Mouse (Mus musculus): ENCODE measurements around the gene Map4k1. TPM values are rescaled to one million over a fixed set of nuclear protein-coding genes. Genes with fewer than 3 reads are reported as not detected.

Map4k1 gene
- polyA plus RNA-seq, 1 experiment from 2014 or later = 10.4 TPM

- Histone ChIP-seq H3K27me3 (ENCODE audit: control insufficient read depth, insufficient read depth, low read length) (no peaks in the 10 kb centered on the region), H3K4me2 (replicated peaks) (no peak overlapping the region), H3K9me3 (ENCODE audit: control insufficient read depth, low read length) (no peaks in the 10 kb centered on the region), H3K9ac (no peak overlapping the region), H3K4me3 (replicated peaks; ENCODE audit: low read length) (no peak overlapping the region), H3K36me3 (replicated peaks; ENCODE audit: control insufficient read depth, insufficient read depth) (no peaks in the 10 kb centered on the region), H3K27ac (no peak overlapping the region), H3K4me1 (replicated peaks; ENCODE audit: control insufficient read depth, insufficient read depth, low read length) (no peaks in the 10 kb centered on the region)
- DNase-seq (ENCODE audit: low spot score) = no peak
- 78% methylated on average over 9 of the region's 9 CpGs for WGBS
- no peak for ATAC-seq (ENCODE audit: low FRiP score)
Observed at GRCm38 (mm10) chr7:29007224-29008101, 25.6 kb downstream of the Map4k1 start.

GRCm38 (mm10) chr7:29008171-29008570 is 26.3 kb downstream of the Map4k1 start:
- Histone ChIP-seq H3K4me1 (replicated peaks; ENCODE audit: control insufficient read depth, insufficient read depth, low read length) (no peaks in the 10 kb centered on the region), H3K4me2 (replicated peaks) (no peak overlapping the region), H3K36me3 (replicated peaks; ENCODE audit: control insufficient read depth, insufficient read depth) (no peaks in the 10 kb centered on the region), H3K9ac (no peak overlapping the region), H3K27me3 (ENCODE audit: control insufficient read depth, insufficient read depth, low read length) (no peaks in the 10 kb centered on the region), H3K27ac (no peak overlapping the region), H3K4me3 (replicated peaks; ENCODE audit: low read length) (no peak overlapping the region), H3K9me3 (ENCODE audit: control insufficient read depth, low read length) (no peaks in the 10 kb centered on the region)
- no peak for DNase-seq (ENCODE audit: low spot score)
- ATAC-seq (ENCODE audit: low FRiP score) = no peak
- WGBS = 93% methylated on average over 10 of the region's 10 CpGs

GRCm38 (mm10) chr7:29008714-29009113 is 26.9 kb downstream of the Map4k1 start:
- ATAC-seq (ENCODE audit: low FRiP score) = no peak
- no peak overlapping the region for H3K27ac ChIP-seq
- DNase-seq (ENCODE audit: low spot score) = no peak
- H3K4me3 ChIP-seq (replicated peaks; ENCODE audit: low read length) = no peak overlapping the region
- H3K4me2 ChIP-seq (replicated peaks) = no peak overlapping the region
- no peaks in the 10 kb centered on the region for H3K27me3 ChIP-seq (ENCODE audit: control insufficient read depth, insufficient read depth, low read length)
- H3K9ac ChIP-seq = no peak overlapping the region
- WGBS = 79% methylated on average over 9 of the region's 9 CpGs
- no peaks in the 10 kb centered on the region for H3K36me3 ChIP-seq (replicated peaks; ENCODE audit: control insufficient read depth, insufficient read depth)
- no peaks in the 10 kb centered on the region for H3K9me3 ChIP-seq (ENCODE audit: control insufficient read depth, low read length)
- no peaks in the 10 kb centered on the region for H3K4me1 ChIP-seq (replicated peaks; ENCODE audit: control insufficient read depth, insufficient read depth, low read length)

- no peak overlapping the region for H3K4me2 ChIP-seq (replicated peaks)
- no peak overlapping the region for H3K4me3 ChIP-seq (replicated peaks; ENCODE audit: low read length)
- no peaks in the 10 kb centered on the region for H3K36me3 ChIP-seq (replicated peaks; ENCODE audit: control insufficient read depth, insufficient read depth)
- 0 out of 2 replicates have a peak, but pooled peaks cover 6% of the 10 kb centered on the region for H3K4me1 ChIP-seq (replicated peaks; ENCODE audit: control insufficient read depth, insufficient read depth, low read length)
- no peak overlapping the region for H3K27ac ChIP-seq
- no peak overlapping the region for H3K9ac ChIP-seq
- peaks cover 26% of the 10 kb centered on the region for H3K27me3 ChIP-seq (ENCODE audit: control insufficient read depth, insufficient read depth, low read length)
- H3K9me3 ChIP-seq (ENCODE audit: control insufficient read depth, low read length) = no peaks in the 10 kb centered on the region
- DNase-seq (ENCODE audit: low spot score) (no peak), ATAC-seq (ENCODE audit: low FRiP score) (no peak)
- WGBS = 100% methylated on average over 1 of the region's 1 CpGs
Observed at GRCm38 (mm10) chr7:29014984-29015383, 33.1 kb downstream of the Map4k1 start.

GRCm38 (mm10) chr7:29016440-29016839 is 34.6 kb downstream of the Map4k1 start:
- Histone ChIP-seq H3K36me3 (replicated peaks; ENCODE audit: control insufficient read depth, insufficient read depth) (no peaks in the 10 kb centered on the region), H3K4me2 (replicated peaks) (no peak overlapping the region), H3K9ac (no peak overlapping the region), H3K27me3 (ENCODE audit: control insufficient read depth, insufficient read depth, low read length) (peaks cover 40% of the 10 kb centered on the region), H3K9me3 (ENCODE audit: control insufficient read depth, low read length) (no peaks in the 10 kb centered on the region), H3K4me3 (replicated peaks; ENCODE audit: low read length) (no peak overlapping the region), H3K27ac (no peak overlapping the region), H3K4me1 (replicated peaks; ENCODE audit: control insufficient read depth, insufficient read depth, low read length) (0 out of 2 replicates have a peak, but pooled peaks cover 6% of the 10 kb centered on the region)
- WGBS = 86% methylated on average over 7 of the region's 7 CpGs
- ATAC-seq (ENCODE audit: low FRiP score) (no peak), DNase-seq (ENCODE audit: low spot score) (no peak)

- H3K27me3 ChIP-seq (ENCODE audit: control insufficient read depth, insufficient read depth, low read length) = peaks cover 41% of the 10 kb centered on the region
- no peak for DNase-seq (ENCODE audit: low spot score)
Observed at GRCm38 (mm10) chr7:29017222-29017621, 35.4 kb downstream of the Map4k1 start.

GRCm38 (mm10) chr7:29019447-29020220 is 37.8 kb downstream of the Map4k1 start:
- no peak for DNase-seq (ENCODE audit: low spot score)
- H3K27me3 ChIP-seq (ENCODE audit: control insufficient read depth, insufficient read depth, low read length) = peaks cover 41% of the 10 kb centered on the region
- 4% methylated on average over 82 of the region's 88 CpGs for WGBS
- no peaks in the 10 kb centered on the region for H3K9me3 ChIP-seq (ENCODE audit: control insufficient read depth, low read length)
- 0 out of 2 replicates have a peak, but pooled peaks cover 6% of the 10 kb centered on the region for H3K4me1 ChIP-seq (replicated peaks; ENCODE audit: control insufficient read depth, insufficient read depth, low read length)
- H3K36me3 ChIP-seq (replicated peaks; ENCODE audit: control insufficient read depth, insufficient read depth) = no peaks in the 10 kb centered on the region
- no peak for ATAC-seq (ENCODE audit: low FRiP score)
- H3K9ac ChIP-seq = peak overlapping the region; percentile 55
- peak overlapping the region; percentile 37 for H3K4me3 ChIP-seq (replicated peaks; ENCODE audit: low read length)
- H3K27ac ChIP-seq = no peak overlapping the region
- peak overlapping the region; percentile 56 for H3K4me2 ChIP-seq (replicated peaks)

More at GRCm38 (mm10) chr7:29017222-29017621, 35.4 kb downstream of the Map4k1 start:
- ATAC-seq (ENCODE audit: low FRiP score) = no peak
- H3K9me3 ChIP-seq (ENCODE audit: control insufficient read depth, low read length) = no peaks in the 10 kb centered on the region
- WGBS = 84% methylated on average over 7 of the region's 7 CpGs
- no peak overlapping the region for H3K4me2 ChIP-seq (replicated peaks)
- no peak overlapping the region for H3K9ac ChIP-seq
- H3K36me3 ChIP-seq (replicated peaks; ENCODE audit: control insufficient read depth, insufficient read depth) = no peaks in the 10 kb centered on the region
- no peak overlapping the region for H3K27ac ChIP-seq
- H3K4me3 ChIP-seq (replicated peaks; ENCODE audit: low read length) = no peak overlapping the region
- H3K4me1 ChIP-seq (replicated peaks; ENCODE audit: control insufficient read depth, insufficient read depth, low read length) = 0 out of 2 replicates have a peak, but pooled peaks cover 6% of the 10 kb centered on the region

- no peak overlapping the region for H3K27ac ChIP-seq
- H3K9ac ChIP-seq = no peak overlapping the region
- H3K4me2 ChIP-seq (replicated peaks) = no peak overlapping the region
- no peaks in the 10 kb centered on the region for H3K36me3 ChIP-seq (replicated peaks; ENCODE audit: control insufficient read depth, insufficient read depth)
- H3K4me3 ChIP-seq (replicated peaks; ENCODE audit: low read length) = no peak overlapping the region
- no peaks in the 10 kb centered on the region for H3K9me3 ChIP-seq (ENCODE audit: control insufficient read depth, low read length)
- 0 out of 2 replicates have a peak, but pooled peaks cover 6% of the 10 kb centered on the region for H3K4me1 ChIP-seq (replicated peaks; ENCODE audit: control insufficient read depth, insufficient read depth, low read length)
- DNase-seq (ENCODE audit: low spot score) = no peak
- peaks cover 40% of the 10 kb centered on the region for H3K27me3 ChIP-seq (ENCODE audit: control insufficient read depth, insufficient read depth, low read length)
- 88% methylated on average over 8 of the region's 8 CpGs for WGBS
- no peak for ATAC-seq (ENCODE audit: low FRiP score)
Observed at GRCm38 (mm10) chr7:29022479-29022878, 40.6 kb downstream of the Map4k1 start.

GRCm38 (mm10) chr7:29023514-29023913 is 41.7 kb downstream of the Map4k1 start:
- Histone ChIP-seq H3K9ac (no peak overlapping the region), H3K27me3 (ENCODE audit: control insufficient read depth, insufficient read depth, low read length) (peaks cover 30% of the 10 kb centered on the region), H3K9me3 (ENCODE audit: control insufficient read depth, low read length) (no peaks in the 10 kb centered on the region), H3K4me3 (replicated peaks; ENCODE audit: low read length) (no peak overlapping the region), H3K4me2 (replicated peaks) (no peak overlapping the region), H3K27ac (no peak overlapping the region), H3K36me3 (replicated peaks; ENCODE audit: control insufficient read depth, insufficient read depth) (no peaks in the 10 kb centered on the region), H3K4me1 (replicated peaks; ENCODE audit: control insufficient read depth, insufficient read depth, low read length) (0 out of 2 replicates have a peak, but pooled peaks cover 6% of the 10 kb centered on the region)
- 92% methylated on average over 8 of the region's 8 CpGs for WGBS
- DNase-seq (ENCODE audit: low spot score) = no peak
- ATAC-seq (ENCODE audit: low FRiP score) = no peak

All from hindbrain, embryonic 14.5 days (tissue).